Mouse (Mus musculus) gonadal fat pad, adult 2 months (tissue): ENCODE measurements around the gene Gm29735. TPM values are rescaled to one million over a fixed set of nuclear protein-coding genes. Genes with fewer than 3 reads are reported as not detected.
"Not testable (repeated sequence)": the region's sequence is repeated elsewhere in the genome, so short reads cannot be mapped to it uniquely, and the experiment has no call there.

Experiments used
- DNase-seq: peaks from one replicate; pipeline ENCODE4 v3.0.0-alpha.2; 2012; ENCODE audit warnings: low read depth
- polyA plus RNA-seq: library from polyadenylated mRNA; depleted of rRNA; stranded (reverse); fragments of >200 nt; gene quantifications from 2 replicates; pipeline ENCODE4 v1.2.3, GENCODE M21; 2012; rRNA removed

Gene Gm29735
- polyA plus RNA-seq, 1 experiment = not detected

DNA sequence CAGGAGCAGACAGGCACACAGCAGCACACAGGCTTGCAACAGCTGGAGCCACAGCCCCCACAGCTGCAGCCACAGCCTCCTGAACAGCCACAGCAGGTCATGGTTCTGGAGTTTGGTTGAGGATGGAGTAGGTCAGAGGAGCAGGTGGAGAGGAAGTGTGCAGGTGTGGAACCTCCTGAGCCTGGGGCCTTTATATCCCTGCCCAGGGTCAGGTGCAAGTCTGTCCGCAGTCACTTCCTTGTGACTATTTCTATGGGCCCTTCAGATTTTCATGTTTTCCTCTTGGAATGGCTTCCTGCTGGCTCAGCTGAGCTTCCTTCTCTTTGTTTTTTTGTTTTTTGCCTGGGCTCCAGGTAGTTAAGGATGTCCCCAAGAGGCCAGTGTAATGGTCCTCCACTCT lies 36.3 kb downstream of the Gm29735 start, which contains the start of gene Gm45618:
Gene Gm45618, minus strand, starts transcription at position 101 of the 400 bp plus-strand sequence.
- DNase-seq = not testable (repeated sequence)

DNA sequence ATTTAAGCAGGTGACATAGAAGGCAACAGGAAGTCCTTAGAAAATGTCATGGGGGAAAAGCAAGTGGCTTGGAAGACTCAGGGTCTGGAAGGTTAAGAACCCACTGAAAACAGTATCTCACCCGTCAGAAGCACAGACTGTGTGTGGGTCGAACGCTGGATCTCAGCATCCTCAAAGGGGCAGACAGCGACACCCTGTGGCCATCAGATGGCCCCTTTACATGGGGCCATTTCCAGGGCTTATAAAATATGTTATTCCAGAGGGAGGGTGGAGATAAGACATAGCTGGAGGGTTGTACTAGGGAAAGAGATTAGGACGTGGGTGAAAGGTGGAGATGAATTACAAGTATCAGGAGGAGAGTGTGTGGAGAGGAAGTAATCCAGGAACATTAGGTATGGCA lies 37.3 kb downstream of the Gm29735 start:
- DNase-seq = no peak

Other genes starting within 250 kb of the Gm29735 start
- gene Tollip, start 238.6 kb downstream of the Gm29735 start, polyA plus RNA-seq = 103 and 105 TPM in 2 replicates
- 0.09 and 0.33 TPM in 2 replicates for gene Brsk2, start 207.4 kb downstream of the Gm29735 start, polyA plus RNA-seq
- 50.5 and 54.7 TPM in 2 replicates for gene Mob2, start 96.0 kb downstream of the Gm29735 start, polyA plus RNA-seq
- 10.9 and 13.2 TPM in 2 replicates for gene Dusp8, start 61.3 kb downstream of the Gm29735 start, polyA plus RNA-seq
- gene Gm45618, start 36.4 kb downstream of the Gm29735 start, polyA plus RNA-seq = not detected in 2 replicates
- not detected in 2 replicates for gene Gm39115, start 21.1 kb downstream of the Gm29735 start, polyA plus RNA-seq
- gene Gm45337, start 12.5 kb downstream of the Gm29735 start, polyA plus RNA-seq = not detected in 2 replicates
- not detected in 2 replicates for gene Gm4553, start 8.6 kb upstream of the Gm29735 start, polyA plus RNA-seq
- not detected in 2 replicates for gene Krtap5-2, start 18.9 kb upstream of the Gm29735 start, polyA plus RNA-seq
- gene Gm10153, start 33.3 kb upstream of the Gm29735 start, polyA plus RNA-seq = not detected in 2 replicates
- not detected in 2 replicates for gene Krtap5-3, start 44.3 kb upstream of the Gm29735 start, polyA plus RNA-seq
- not detected in 2 replicates for gene Gm7579, start 54.7 kb upstream of the Gm29735 start, polyA plus RNA-seq
- gene Krtap5-5, start 72.9 kb upstream of the Gm29735 start, polyA plus RNA-seq = not detected in 2 replicates
- not detected in 2 replicates for gene Gm40460, start 84.0 kb upstream of the Gm29735 start, polyA plus RNA-seq
- gene Gm2431, start 101.2 kb upstream of the Gm29735 start, polyA plus RNA-seq = not detected in 2 replicates
- not detected in 2 replicates for gene Gm4559, start 117.2 kb upstream of the Gm29735 start, polyA plus RNA-seq
- gene Krtap5-1, start 140.0 kb upstream of the Gm29735 start, polyA plus RNA-seq = not detected in 2 replicates
- not detected in 2 replicates for gene Krtap5-4, start 146.4 kb upstream of the Gm29735 start, polyA plus RNA-seq
- gene Ifitm10, start 216.6 kb upstream of the Gm29735 start, polyA plus RNA-seq = 4.5 and 5.4 TPM in 2 replicates
- 0.74 and 1.0 TPM in 2 replicates for gene Gm49369, start 225.6 kb upstream of the Gm29735 start, polyA plus RNA-seq
- gene Ctsd, start 230.9 kb upstream of the Gm29735 start, polyA plus RNA-seq = 1,099 and 1,739 TPM in 2 replicates